Mouse (Mus musculus) urinary bladder, adult 18-20 months (tissue): Measurements from ENCODE around the gene Fibp.
"Not testable (repeated sequence)": the region's sequence is repeated elsewhere in the genome, so short reads cannot be mapped to it uniquely, and the experiment has no call there.

Source experiments
- DNase-seq, 2 experiments: peaks; one replicate each; pipeline ENCODE4 v3.0.0; 2022; ENCODE audit warnings: low spot score in 2 of 2, mixed read lengths in 2 of 2

Fibp gene

DNA sequence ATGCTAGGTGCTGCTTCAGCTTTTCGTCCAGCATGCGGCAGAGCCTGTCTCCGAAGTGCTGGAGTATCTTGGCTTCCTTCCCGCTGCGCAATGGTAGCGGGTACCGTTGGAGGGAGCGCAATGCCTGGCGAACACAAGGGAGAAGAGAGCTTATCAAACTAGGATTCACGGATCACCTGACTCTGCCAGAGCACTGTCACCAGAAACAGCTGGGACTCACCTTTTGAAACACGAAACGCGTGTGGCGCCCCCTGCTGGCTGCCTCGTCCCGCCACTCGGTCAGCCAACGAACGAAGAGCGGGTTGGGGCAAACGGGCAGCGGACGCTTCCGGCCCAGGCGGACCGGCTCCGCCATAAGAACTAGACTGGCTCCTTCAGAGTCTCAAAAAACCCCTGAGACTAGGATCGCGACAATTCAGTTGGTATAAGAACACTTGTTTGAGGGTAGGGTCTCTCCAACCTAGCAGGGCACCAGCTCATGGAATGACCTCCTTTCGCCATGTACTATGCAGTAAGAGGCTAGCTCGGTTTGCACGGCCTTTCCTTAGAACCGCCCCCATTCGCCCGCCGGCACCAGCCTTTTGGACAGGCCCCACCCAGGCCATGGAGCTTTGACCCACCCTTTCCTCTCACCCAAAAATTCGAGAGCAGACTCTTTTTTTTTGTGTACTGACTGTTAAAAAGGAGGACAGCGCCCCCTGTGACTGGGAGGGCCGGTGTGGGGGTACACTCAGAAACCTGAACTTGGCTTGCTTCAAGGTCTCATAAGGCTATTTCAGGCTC is 27.5 kb downstream of the Fibp start, which contains the start of gene Mus81:
Gene Mus81 (minus strand): TSS at position 635 of the 783 bp plus-strand sequence.
- peak; percentile 93 to 94 for DNase-seq

DNA sequence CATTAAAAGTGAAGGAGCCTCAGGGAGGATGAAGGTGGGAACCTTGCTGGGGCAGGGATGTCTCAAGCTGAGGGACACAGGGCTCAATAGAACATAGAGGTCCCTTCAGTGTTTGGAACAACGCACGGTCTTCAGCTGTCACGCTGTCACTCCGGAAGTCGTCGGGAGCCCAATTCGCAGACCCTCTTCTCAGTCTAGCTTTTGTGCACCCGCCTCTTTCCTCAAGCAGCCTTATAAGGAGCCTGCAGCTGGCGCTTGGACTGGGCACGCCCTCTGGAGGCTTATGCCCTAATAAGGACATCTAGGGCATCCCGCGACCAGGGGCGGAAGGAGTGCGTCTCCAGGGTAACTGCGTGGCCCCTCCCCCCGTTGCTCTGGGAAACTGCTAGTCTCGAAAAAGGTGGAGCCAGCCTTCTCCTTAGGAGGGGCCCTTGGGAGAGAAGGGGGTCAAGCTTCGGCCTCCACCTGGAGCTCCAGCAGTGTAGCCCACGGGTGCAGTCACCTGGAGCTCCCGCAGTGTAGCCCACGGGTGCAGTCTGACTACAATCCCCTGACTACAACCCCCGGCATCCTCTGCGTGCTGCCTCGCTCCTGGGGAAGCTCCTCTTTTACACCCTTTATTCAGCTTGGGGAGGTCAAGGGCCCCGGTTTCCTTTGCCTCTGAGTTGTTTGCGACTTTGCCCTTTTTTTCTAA is 28.6 kb downstream of the Fibp start:
- peak; percentile 97 for DNase-seq

DNA sequence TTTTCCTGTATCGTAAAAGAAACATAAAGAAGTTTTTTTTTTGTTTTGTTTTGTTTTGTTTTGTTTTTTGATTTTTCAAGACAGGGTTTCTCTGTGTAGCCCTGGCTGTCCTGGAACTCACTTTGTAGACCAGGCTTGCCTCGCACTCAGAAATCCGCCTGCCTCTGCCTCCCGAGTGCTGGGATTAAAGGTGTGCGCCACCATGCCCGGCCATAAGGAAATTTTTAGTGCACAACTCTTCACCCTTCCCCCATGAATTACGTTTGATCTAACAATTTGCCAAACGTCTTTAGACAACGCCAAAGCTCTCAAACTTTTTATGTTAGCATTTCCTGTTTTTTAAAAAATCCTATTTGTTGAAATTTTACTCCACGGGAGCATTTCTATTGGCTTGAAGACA is 29.3 kb downstream of the Fibp start:
- DNase-seq: not testable (repeated sequence)

DNA sequence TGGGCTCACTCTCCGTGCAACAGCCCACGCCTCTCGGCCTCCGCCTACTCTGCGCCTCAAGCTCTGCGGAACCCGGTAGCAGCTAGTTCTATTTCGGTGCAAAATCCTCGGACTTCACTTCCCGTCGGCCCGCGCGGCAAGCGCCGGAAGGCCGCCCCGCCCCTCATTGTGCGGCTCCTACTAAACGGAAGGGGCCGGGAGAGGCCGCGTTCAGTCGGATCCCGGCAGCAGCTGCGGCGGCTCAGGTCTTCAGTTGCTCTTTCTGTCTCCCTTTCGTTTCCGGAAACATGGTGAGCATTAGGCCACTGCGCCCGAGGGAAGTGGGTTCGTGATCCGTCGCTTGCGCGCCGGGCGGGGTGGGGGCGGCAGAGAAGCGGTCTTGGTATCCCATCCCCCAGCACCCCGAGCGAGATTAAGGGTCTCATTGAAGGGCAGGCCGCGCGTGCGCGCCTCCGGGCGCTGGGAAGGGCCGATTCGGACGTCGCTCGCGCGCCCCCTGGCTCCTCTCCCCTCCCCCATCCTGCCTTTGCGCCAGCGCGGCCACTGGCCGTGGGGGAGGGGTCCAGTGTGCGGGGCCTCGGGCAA is 30.0 kb downstream of the Fibp start, which contains the start of gene Cfl1:
Gene Cfl1 (plus strand): TSS at position 143 of the 585 bp plus-strand sequence.
- DNase-seq: peak; percentile 87 to 92

DNA sequence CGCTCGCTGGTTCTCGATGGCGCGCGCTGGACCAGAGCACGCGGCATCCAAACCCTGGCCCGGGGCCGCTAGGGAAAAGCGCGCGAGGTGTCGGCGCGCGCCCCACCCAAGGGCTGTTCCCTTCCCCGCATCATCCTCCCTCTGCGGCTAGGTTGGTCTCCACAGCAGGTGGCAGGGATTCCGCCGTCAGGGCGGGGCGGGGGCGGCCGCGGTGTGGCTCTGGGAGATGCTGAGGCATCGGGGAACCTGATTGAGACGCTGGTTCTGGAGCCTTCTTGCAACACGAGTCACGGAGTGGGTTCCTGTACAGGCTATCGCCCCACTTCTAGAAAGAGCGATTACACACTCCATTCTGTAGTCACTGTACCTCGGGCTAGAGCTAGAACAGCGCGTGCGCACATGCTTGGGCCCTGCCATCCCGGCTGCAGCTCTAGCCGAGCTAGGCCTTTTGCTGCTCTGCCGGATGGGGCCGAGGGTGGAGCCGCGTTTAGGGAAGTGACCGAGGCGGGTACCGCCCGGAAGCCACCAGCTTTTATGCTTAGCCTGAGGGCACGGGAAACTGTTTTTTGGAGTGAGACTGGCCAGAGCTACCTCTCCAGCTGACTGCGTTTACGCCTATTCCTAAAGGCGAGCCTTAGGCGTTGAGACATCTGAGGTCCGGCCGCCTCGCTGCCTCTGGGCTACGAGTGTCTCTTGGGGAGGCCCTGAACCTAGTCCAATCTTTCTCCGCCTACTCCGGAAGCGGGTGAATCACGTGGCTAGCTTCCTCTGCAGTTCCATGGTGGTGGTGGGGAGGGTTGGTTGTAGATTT is 30.7 kb downstream of the Fibp start:
- peak; percentile 76 to 86 for DNase-seq

DNA sequence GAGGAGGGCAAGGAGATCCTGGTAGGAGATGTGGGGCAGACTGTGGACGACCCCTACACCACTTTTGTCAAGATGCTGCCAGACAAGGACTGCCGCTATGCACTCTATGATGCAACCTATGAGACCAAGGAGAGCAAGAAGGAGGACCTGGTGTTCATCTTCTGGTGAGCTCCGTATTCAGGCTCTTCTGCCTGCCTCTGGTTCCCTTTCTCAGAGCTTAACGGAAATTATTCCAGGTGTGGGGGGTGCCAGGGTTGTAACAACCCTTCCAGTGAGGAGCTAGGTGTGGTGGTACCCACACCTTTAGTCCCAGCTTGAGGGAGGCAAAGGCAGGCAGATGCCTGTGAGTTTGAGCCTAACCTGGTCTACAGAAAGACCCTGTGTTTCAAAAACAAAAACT is 32.2 kb downstream of the Fibp start:
- DNase-seq: no peak

DNA sequence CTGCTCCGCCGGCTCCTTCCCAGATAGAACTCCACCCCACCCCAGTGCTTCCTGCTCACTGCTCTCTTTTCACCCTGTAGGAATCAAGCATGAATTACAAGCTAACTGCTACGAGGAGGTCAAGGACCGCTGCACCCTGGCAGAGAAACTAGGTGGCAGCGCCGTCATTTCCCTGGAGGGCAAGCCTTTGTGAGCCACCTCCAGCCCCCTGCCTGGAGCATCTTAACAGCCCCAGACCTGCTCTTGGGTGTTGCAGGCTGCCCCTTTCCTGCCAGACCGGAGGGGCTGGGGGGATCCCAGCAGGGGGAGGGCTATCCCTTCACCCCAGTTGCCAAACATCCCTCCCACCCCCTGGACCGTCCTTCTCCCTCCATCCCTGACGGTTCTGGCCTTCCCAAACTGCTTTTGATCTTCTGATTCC is 32.9 kb downstream of the Fibp start:
- DNase-seq: not testable (repeated sequence)

DNA sequence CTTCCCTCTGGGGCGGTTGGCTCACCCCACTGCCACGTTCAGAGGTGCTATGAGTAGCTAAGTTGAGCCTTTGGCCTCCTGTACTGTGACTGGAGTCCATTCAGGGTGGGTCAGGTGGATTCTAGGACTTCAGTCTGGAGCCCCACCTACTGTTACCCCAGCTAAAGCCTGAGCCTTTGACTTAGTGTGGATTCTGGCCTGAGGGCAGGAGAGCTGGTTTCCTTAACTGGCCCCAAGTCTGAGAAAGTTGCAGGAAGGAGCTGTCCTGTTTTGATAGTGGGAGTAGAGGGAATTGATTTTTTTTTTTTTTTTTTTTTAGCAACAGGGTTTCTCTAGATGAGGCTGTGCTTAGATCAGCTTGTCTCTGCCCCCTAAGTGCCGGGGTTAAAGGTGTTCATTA is 33.9 kb downstream of the Fibp start:
- no peak for DNase-seq

DNA sequence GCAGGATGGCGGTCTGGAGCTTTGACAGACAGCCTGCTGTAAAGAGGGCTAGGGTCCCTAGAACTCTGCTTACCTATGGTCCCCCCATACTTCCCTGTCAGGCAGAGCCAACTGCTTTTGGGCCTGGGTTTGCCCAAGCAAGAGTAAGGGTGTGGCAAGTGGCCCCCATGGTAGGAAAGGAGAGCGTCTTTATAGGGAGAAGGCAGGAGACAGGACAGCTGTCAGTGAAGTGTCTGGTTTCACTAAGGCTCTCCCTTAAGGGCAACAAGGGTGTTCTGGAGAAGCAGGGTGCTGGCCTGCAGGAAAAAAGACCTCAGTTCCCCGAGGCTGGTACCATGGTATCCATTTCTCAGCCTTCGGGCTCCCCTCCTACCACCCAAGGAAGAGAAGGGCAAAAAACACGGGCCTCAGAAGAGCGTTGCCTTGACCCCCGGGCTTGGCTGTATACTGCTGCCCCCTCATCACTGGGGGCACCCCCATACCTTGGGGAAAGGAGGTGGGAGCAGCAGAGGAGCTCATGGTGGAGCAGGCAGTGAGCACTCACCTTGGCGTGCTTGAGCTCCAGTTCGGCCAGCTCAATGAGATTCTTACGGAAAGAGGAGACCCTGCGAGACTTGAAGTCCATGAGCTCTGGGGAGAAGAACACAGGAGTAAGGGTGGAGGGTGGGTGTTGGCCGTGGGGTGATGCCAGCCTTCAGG is 35.1 kb downstream of the Fibp start:
- no peak for DNase-seq

DNA sequence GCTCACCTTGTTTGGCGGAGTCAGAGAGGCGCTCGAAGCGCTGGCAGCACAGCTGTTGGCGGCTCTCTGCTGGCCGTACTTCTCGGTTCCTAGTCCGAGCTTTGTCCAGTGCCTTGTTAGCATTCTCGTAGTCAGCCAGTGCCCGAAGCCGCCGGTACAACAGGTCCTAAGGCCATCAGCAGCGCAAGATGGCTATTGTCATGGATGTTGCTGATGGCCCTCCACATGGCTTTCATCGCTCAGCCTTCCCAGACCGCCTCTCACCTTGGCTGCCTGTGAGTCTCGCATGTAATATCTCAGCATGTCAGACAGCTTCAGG is 35.6 kb downstream of the Fibp start:
- DNase-seq: no peak

DNA sequence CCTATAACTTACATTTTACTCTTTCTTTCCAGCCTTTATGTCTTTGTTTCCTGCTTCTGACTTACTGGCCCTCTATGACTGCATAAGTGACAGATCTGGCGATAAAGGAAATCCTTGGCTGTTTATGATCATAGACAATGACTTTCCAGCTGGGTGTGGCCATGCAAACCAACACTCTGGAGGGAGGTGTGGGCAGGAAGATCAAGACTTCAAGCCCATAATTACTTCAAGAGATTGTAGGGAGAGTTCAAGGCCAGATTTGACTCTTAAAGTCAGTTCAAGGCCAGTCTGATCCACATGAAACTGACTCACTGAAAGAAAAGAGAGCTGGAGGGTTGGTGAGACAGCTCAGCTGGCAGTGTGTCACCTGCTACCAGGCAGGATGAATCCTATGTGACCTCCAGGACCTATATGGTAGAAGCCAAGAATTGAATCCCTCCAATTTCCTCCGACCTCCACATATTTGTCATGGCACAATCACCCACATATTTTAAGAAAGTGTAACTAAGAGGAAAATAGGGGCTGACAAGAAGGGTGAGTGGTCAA is 40.0 kb downstream of the Fibp start:
- no peak for DNase-seq

DNA sequence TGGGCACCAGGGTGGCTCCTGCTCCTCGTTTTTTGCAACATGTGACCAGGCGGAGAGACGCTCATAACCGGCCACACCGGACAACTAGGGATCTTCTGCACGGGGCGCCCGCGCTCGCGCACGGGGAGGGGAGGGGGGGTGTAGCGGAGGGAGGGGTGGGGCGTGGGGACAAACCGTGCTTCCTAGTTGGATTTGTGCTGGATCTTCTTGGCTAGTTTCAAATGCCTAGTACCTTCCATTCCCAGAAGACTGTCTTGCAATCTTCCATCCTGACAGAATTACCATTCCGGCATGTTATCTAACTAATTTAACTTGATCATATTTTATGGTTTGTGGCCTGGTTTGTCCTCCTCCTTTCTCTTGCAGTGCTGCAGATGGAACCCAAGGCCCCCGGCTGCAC is 43.3 kb downstream of the Fibp start, which contains the start of gene 1700020D05Rik:
Gene 1700020D05Rik (minus strand): TSS at position 101 of the 400 bp plus-strand sequence.
- DNase-seq: no peak

DNA sequence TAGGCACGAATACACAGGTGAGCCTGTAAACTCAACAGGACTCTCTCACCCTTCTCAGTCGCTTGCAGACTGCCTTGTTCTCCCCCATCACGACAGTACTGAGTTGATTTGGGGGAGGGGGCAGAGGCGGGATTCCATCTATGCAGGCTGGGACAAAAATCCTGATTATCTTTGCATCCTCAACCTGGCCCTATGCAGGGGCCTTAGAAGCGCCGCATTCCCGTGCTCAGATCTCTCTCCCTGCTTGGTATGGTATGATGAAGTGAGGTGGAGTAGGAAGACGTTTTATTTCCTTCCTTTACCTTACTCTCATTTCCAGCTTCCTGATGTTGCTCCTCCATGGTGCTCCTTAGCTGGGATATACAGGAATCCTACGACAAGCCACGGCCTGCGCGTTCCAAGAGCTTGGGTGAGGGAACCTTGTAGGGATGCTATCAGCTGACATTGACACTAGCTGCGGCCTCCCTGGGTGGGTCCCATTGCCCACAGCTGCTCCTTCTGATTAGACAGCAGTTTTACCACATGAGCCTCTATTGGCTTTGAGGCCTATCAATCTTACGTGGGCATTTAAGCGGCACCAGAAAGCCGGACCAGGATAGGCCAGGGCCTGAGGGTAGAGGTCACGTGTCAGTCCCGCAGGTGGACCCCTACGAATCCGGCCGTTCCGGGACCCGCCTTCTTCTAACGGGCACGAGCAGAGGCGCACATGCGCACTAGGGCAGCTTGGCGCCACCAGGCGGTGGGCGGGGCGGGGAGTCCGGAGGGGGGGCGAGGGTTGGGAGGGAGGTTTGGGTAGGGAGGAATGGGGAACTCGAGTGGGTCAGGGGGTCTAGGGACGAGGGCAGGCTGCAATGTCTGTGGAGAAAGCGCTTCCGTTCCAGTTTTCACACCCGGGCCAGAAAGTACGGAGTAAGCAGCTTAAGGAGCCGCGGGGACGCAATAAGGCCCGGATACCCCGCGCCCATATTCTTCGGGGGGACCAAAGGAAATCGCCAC is 49.9 kb downstream of the Fibp start, which contains the start of gene Snx32:
Gene Snx32 (minus strand): TSS at position 508 of the 996 bp plus-strand sequence.
- DNase-seq: peak; percentile 79 to 94

DNA sequence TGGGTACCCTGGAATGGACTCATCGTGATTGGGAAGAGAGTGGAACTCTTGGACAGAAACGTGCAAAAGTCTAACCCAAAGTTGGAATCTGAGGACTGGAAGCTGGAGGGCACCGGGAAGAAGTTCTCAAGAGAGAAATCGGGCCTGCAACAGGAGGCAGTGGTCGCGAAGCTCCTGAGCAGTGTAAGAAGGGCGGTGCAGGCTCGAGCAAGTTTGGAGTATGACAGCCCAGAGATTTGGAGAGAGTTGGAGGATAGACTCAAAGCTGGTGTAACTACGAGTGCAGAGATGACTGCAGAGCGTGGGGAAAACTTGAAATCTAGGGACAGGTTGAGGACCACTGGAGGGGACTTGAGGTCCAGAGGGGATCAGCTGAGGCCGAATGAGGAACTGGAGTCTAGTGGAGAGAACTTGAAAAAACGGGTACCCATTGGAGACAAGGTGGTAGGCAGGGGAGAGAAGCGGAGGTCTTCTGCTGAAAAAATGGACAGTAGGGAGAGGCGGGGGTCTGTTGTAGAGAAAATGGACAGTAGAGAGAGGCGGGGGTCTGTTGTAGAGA is 50.7 kb downstream of the Fibp start:
- no peak for DNase-seq

DNA sequence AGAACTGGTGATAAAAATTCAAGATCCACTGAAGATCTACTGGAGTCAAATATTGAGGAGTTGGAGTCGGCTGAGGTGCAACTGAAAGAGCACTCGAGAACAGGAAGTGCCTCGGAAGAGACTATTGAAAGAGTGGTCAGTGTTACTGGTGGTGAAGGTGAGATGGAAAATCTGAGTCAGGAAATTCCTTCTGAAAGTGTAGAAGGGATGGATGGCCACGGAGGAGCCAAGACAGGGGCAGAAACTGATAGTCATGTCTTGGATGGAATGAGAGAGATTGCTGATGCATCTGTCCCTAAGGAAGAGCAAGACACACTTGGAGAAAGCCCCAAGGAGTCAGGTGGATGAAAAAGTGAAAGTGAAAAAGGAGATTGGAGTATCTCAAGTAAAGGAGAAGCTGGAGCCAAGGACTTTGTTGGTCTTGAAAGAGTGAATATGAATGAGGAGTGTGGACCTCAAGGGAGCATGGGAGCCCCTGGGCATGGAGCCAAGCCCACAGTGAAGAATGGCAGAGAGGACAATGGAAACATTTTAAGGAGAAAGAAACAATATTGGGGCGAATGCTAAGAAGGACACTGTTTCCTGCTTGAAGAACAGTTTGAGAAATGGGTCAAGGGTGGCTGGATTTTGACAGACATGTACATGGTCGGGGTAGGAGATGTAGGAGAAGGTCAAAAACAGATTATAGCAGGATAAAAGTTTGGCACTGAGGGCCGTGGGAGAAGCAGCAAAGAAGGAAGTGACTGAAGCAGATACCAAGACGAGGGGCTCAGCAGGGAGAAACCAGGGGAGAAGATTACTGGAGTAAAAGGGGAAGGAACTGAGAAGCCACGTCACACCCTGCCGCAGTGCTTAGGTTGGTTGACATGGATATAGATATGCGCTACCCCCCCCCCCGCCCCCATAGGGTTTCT is 51.9 kb downstream of the Fibp start:
- DNase-seq: no peak

DNA sequence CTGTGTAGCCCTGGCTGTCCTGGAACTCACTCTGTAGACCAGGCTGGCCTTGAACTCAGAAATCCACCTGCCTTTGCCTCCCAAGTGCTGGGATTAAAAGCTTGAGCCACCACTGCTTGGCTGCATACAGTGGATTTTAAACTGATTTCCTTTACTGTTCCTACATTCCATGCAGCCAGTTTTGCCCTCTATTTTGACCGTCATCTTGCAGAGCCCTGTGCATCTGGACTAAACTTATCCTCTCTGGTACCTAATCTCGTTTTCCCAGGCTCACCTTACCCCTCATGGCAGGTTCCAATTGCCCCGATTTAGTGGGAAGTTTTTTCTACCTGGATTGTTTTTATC is 52.6 kb downstream of the Fibp start:
- no peak for DNase-seq
